Mouse (Mus musculus) erythroblast, embryonic 14.5 days (primary cell): ENCODE measurements around the gene Irx5. TPM values are rescaled to one million over a fixed set of nuclear protein-coding genes. Genes with fewer than 3 reads are reported as not detected.

Source experiments
- H3K27me3 ChIP-seq: 2 replicates; pipeline ENCODE4 v1.6.1; 2012; ENCODE audit warnings: inconsistent platforms; ENCODE audit not compliant: control insufficient read depth
- H3K36me3 ChIP-seq: 2 replicates; pipeline ENCODE4 v1.6.1; 2012; ENCODE audit warnings: mild to moderate bottlenecking, inconsistent platforms; ENCODE audit not compliant: control insufficient read depth
- H3K4me1 ChIP-seq: 2 replicates; pipeline ENCODE4 v1.6.1; 2012; ENCODE audit warnings: inconsistent platforms; ENCODE audit not compliant: control insufficient read depth
- H3K4me3 ChIP-seq: replicated peaks from 2 replicates; pipeline ENCODE3; 2012; ENCODE audit warnings: moderate library complexity, mild to moderate bottlenecking, inconsistent platforms
- H3K9me3 ChIP-seq: 2 replicates; pipeline ENCODE4 v1.6.1; 2012; ENCODE audit warnings: low read length, inconsistent platforms, mixed read lengths; ENCODE audit not compliant: control insufficient read depth
- GATA1 ChIP-seq: IDR thresholded peaks from 2 replicates; pipeline ENCODE4 v1.6.1; 2012; ENCODE audit warnings: low read length, inconsistent platforms, mixed read lengths
- TAL1 ChIP-seq: IDR thresholded peaks from 3 replicates; pipeline ENCODE4 v1.6.1; 2012; ENCODE audit warnings: low read length, inconsistent platforms, mixed read lengths
- polyA plus RNA-seq: library from polyadenylated mRNA; stranded (reverse); fragments of >175 nt; gene quantifications from 2 replicates; pipeline ENCODE4 v1.2.3, GENCODE M21; 2012

Gene Irx5
- polyA plus RNA-seq, result 0.03 and 0.04 TPM in 2 replicates

DNA sequence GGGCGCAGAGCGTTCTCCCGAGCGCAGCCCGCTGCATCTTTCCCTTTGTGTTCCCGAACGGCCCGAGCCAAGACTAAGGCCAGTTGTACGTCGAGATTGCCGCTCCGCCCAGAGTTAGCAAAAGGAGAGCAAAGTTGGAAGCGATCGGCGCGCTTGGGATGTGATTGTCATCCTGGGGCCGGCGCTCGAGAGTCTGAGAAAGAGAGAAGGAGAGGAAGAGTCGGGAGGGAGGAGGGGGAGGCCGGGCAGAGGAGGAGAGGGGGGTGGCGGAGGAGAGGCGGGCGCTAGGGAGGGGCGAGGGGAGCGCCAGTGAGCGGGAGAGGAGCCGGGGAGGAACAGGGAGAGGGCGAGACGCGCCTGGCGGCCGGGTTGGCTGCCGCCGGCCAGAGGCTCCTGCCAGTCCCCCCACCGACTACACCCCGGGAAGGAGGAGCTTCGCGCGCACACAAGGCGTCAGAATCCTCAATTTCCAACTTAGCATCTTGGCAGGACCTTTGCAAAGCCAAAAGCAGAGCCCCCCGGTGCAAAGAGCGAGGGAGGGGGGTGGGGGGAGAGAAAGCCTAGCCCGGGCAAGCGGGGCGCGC, at the start of gene Irx5:
Irx5 (plus strand) TSS at position 228 of the 584 bp plus-strand sequence.
- peak within 1 kb of the TSS; percentile 83 for H3K4me3 ChIP-seq
- no peak for TF ChIP-seq TAL1
- H3K27me3 ChIP-seq, result peaks cover 89% of the 10 kb centered on the region
- H3K36me3 ChIP-seq, result no peaks in the 10 kb centered on the region
- H3K9me3 ChIP-seq, result peaks cover 17% of the 10 kb centered on the region; the same call in 1 of the 2 replicates
- H3K4me1 ChIP-seq, result peaks cover 36% of the 10 kb centered on the region

DNA sequence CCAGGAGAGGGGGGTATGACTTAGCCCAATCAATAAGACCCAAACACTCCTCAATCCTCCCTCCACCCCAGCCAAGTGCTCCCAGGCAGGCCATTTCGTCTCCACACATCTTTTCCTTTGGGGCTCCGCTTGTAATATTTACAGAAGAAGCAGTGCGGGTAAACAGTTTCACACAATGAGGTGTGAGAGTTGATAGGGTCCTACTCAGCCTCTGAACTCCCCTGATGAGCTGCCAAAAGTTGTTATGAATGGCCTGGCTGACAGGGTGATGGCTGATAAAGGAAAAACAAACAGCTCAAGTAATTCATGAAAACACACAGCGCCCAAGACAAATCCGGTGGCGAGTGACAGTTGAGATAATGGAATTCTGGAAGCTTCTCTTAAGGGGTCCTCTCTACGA, 45.2 kb upstream of the Irx5 start:
- H3K4me1 ChIP-seq, result no peaks in the 10 kb centered on the region
- TF ChIP-seq TAL1 (no peak), GATA1 (no peak)
- H3K27me3 ChIP-seq, result no peaks in the 10 kb centered on the region
- no peaks in the 10 kb centered on the region for H3K36me3 ChIP-seq
- H3K4me3 ChIP-seq, result no peak overlapping the region
- no peaks in the 10 kb centered on the region for H3K9me3 ChIP-seq

DNA sequence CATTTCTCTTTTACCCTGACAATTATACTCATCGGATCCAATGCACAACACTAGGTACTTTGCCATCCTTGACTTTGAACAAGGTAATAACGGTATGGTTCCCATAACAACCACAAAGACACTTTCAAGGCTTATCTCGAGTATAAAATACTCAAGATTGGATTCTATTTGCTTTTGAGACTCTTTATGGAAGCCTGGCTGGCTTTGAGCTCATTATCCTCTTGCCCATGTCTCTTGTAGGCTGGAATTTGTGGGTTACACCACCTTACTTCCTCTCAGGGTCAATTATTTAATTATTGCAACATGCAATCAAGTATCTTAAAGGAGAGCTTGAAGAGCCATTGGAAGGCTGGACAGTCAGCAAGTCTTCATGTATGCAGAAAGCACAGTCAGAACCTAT, 43.7 kb upstream of the Irx5 start:
- no peaks in the 10 kb centered on the region for H3K27me3 ChIP-seq
- no peak overlapping the region for H3K4me3 ChIP-seq
- H3K36me3 ChIP-seq, result no peaks in the 10 kb centered on the region
- H3K4me1 ChIP-seq, result no peaks in the 10 kb centered on the region
- no peak for TF ChIP-seq GATA1
- no peak for TF ChIP-seq TAL1
- H3K9me3 ChIP-seq, result no peaks in the 10 kb centered on the region

DNA sequence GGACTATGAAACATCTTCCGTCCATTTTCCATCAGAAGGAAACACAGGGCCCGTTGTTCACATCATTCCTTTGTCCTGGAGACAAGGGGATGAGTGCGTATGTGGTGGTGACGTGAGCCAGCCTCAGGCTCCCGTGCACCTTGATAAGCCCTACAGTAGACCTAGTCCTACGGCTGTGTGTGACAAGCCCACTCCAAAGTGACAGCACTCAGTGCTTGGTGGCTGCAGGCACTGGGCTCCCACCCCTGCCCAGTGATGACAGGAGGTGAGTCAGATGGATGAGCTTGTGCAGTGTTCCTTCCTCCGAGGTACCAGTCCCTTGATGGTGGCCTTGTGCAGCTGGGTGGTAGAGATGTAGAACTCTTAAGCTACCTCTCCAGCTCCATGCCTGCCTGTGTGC, 33.7 kb upstream of the Irx5 start:
- H3K4me3 ChIP-seq, result no peak overlapping the region
- H3K4me1 ChIP-seq, result no peaks in the 10 kb centered on the region
- TF ChIP-seq GATA1 (no peak), TAL1 (no peak)
- H3K9me3 ChIP-seq, result no peaks in the 10 kb centered on the region
- H3K36me3 ChIP-seq, result no peaks in the 10 kb centered on the region
- H3K27me3 ChIP-seq, result no peaks in the 10 kb centered on the region

DNA sequence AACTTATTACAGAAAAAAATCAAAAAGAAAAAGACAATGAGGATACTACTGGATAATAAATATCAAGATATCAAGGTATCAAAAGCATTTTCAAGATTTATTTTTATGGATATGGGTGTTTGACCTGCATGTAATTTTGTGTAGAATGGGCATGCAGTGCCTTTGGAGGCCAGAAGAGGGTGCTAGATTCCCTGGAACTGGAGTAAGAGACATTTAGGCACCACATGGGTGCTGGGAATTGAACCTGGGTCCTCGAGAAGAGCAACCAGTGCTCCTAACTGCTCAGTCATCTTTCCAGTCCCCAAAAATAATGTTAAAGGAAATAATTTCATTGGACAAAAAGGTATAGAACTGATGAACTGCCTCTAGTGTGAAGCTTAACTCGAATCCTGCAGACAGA, 30.2 kb upstream of the Irx5 start:
- Histone ChIP-seq H3K4me1 (no peaks in the 10 kb centered on the region), H3K27me3 (no peaks in the 10 kb centered on the region), H3K36me3 (no peaks in the 10 kb centered on the region), H3K4me3 (no peak overlapping the region), H3K9me3 (no peaks in the 10 kb centered on the region)
- no peak for TF ChIP-seq GATA1

DNA sequence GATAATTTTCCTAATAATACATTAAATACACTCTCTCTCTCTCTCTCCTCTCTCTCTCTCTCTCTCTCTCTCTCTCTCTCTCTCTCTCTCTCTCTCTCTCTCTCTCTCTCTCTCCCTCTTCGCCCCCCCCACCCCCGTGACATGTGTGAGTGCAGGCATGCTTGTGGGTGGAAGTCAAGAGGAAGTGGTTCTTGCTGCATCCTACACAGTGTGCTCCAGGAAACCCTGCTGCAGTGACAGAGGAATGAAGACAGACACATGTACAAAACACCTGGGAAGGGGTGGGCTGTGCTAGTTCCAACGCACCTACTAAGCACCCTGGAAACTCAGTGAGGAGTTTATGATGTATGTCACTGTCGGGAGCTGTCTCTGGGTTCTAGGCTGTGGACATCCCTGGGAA, 28.2 kb upstream of the Irx5 start:
- no peaks in the 10 kb centered on the region for H3K9me3 ChIP-seq
- H3K4me1 ChIP-seq, result no peaks in the 10 kb centered on the region
- no peaks in the 10 kb centered on the region for H3K27me3 ChIP-seq
- no peaks in the 10 kb centered on the region for H3K36me3 ChIP-seq
- no peak for TF ChIP-seq GATA1
- TF ChIP-seq TAL1, result no peak
- H3K4me3 ChIP-seq, result no peak overlapping the region

DNA sequence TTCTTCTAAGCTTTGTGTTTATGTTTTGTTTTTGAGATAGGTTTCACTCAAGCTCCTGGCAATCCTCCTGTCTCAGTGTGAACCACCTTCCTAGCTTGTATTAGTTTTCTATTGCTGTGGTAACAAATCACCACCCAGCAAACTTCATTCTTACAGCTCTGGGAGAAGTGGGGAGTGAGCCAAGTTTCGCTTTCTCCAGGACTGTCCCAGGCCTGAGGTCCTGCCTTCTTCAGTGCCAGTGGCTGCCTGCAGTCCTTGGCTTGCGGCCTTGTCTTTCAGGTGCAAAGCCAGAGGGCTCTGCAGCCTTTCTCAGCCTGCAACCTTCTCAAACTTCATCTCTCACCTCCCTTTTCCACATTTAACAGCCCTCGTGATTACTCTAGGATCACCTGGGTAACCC, 25.6 kb upstream of the Irx5 start:
- Histone ChIP-seq H3K4me1 (no peaks in the 10 kb centered on the region), H3K36me3 (peaks cover 2% of the 10 kb centered on the region; the same call in 1 of the 2 replicates)

DNA sequence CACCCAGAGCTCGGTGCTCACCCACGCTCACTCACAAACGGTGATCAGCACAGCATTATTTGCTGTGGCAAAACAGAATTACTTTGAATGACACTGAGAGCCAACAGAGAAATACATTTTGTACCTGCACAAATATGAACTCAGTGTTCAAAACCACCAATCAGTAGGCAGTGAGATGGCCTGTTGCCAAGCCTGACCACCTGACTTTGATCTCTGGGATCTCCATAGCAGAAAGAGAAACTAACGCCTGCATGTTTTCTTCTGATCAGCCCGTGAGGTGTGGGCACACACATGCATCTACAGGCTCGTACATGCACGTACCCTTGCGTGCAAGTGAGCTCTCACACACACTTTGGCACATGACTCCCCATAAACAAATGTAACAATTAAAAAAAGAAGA, 24.0 kb upstream of the Irx5 start:
- TF ChIP-seq TAL1 (no peak), GATA1 (no peak)

More for the DNA sequence above, 25.6 kb upstream of the Irx5 start:
- Histone ChIP-seq H3K9me3 (no peaks in the 10 kb centered on the region), H3K4me3 (no peak overlapping the region), H3K27me3 (no peaks in the 10 kb centered on the region)
- TF ChIP-seq GATA1 (no peak), TAL1 (no peak)

DNA sequence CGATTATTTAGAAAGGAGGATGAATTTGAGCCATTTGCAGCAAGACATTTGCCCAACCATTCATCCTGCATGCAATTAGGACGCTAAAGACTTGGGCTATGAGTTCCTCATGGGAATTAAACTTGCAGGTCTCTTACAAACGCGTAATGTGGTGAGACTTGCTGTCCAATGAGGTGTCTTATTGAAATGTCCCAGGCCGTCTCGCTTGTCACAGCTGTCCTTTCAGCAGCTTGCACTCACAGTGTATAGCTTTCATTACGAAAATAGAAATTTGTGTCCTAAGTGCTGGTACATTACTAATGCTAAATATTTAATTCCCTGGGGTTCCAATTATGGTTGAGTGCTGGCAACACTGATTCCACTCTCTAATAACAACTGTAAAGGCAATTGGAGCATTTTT, 22.3 kb upstream of the Irx5 start:
- Histone ChIP-seq H3K4me3 (no peak overlapping the region), H3K9me3 (no peaks in the 10 kb centered on the region), H3K4me1 (no peaks in the 10 kb centered on the region), H3K27me3 (no peaks in the 10 kb centered on the region), H3K36me3 (peaks cover 6% of the 10 kb centered on the region)
- no peak for TF ChIP-seq TAL1
- TF ChIP-seq GATA1, result no peak

More for the DNA sequence above, 24.0 kb upstream of the Irx5 start:
- H3K27me3 ChIP-seq, result no peaks in the 10 kb centered on the region
- no peak overlapping the region for H3K4me3 ChIP-seq
- no peaks in the 10 kb centered on the region for H3K9me3 ChIP-seq
- H3K36me3 ChIP-seq, result peaks cover 2% of the 10 kb centered on the region; the same call in 1 of the 2 replicates
- no peaks in the 10 kb centered on the region for H3K4me1 ChIP-seq

DNA sequence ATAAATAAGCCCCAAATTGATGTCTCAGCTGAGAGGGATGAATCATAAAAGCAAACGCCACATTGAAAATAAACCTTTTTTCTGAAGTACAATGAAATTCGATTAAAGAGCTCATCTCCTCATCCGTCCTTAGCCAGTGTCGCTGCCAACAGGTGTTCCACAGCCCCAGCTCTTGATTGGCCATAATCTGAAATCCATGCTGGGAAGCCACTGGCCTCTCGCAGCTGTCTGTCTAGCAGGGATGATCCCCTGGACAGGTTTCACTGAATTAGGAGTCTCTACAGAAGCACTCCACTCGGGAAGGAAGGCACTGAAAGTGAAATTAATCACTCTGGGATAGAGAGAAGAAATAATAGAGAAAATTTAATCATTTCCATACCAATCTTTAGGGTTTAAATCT, 21.4 kb upstream of the Irx5 start:
- Histone ChIP-seq H3K4me3 (no peak overlapping the region), H3K36me3 (peaks cover 9% of the 10 kb centered on the region), H3K27me3 (no peaks in the 10 kb centered on the region), H3K9me3 (no peaks in the 10 kb centered on the region), H3K4me1 (no peaks in the 10 kb centered on the region)
- TF ChIP-seq TAL1, result no peak
- TF ChIP-seq GATA1, result no peak
